Mouse (Mus musculus): ENCODE data around the gene Etv4. TPM values are rescaled to one million over a fixed set of nuclear protein-coding genes. Genes with fewer than 3 reads are reported as not detected.

Gene Etv4
- total and polyA plus RNA-seq, 3 experiments = 2.4 to 3.1 (median 2.4) TPM

- Histone ChIP-seq H3K9ac (ENCODE audit: insufficient read depth, low read depth) (no peak overlapping the region), H3K79me2 (replicated peaks; ENCODE audit: control insufficient read depth, extremely low read depth, insufficient read depth, poor library complexity, severe bottlenecking) (no peaks in the 10 kb centered on the region), H3K4me3 (replicated peaks in 1 of 3; ENCODE audit: low read depth in 2 of 3, low read length in 2 of 3, poor library complexity in 1 of 3) (no peak overlapping the region), H3K9me3 (replicated peaks; ENCODE audit: low read length) (peaks cover 4% of the 10 kb centered on the region), H3K4me2 (ENCODE audit: insufficient read depth, low read depth, poor library complexity, severe bottlenecking) (no peak overlapping the region), H3K27me3 (replicated peaks) (peaks cover 83% of the 10 kb centered on the region), H3K27ac (ENCODE audit: insufficient read depth, low read depth) (no peak overlapping the region), H3K36me3 (replicated peaks in 1 of 2; ENCODE audit: control insufficient read depth in 1 of 2, insufficient read depth in 1 of 2, low read length in 1 of 2) (no peaks in the 10 kb centered on the region), H3K4me1 (ENCODE audit: control insufficient read depth in 1 of 2, insufficient read depth in 2 of 2) (no peaks in the 10 kb centered on the region)
- dilution Hi-C loops (cut with MboI; ENCODE audit: extremely low pct_ligation_motif_present, extremely low pct_unique_long_range_greater_than_20kb, low sequenced_read_pairs) = no loop called here
- DNase-seq (ENCODE audit: extremely low read depth) = no peak
- in situ Hi-C loops (cut with MboI; ENCODE audit: low pct_ligation_motif_present, low pct_unique_long_range_greater_than_20kb, low sequenced_read_pairs) = no loop called here
- TF ChIP-seq TCF12 (IDR thresholded peaks at IDR 0.05; ENCODE audit: low read depth, low read length) = no peak
- no peak for TF ChIP-seq BHLHE40 (IDR thresholded peaks at IDR 0.05; ENCODE audit: low read depth, low read length)
- no peak for TF ChIP-seq CHD1 (IDR thresholded peaks at IDR 0.05; ENCODE audit: low read depth, low read length)
- no peak for TF ChIP-seq ZNF384 (IDR thresholded peaks at IDR 0.05; ENCODE audit: low read depth, low read length)
These were observed 24.1 kb upstream of the Etv4 start for GRCm38 (mm10) chr11:101809060-101809828.

DNA sequence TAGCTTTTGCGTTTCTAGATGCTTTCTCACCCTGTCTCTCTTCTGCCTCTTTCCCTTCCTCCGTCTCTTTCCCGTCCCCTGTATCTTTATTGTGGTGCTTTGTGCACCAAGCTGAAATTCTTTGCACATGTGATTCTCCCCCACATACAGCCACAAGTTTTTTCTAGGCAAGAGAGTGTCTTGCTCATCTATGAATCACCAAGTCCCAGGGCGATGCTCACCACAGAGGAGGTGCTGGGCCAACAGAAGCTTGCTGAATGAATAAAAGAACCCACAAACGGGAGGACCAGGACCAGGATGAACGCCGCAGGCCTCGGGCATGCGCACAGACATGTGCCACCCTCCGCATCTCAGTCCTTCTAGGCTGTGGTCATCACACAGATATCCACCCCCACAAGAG is 22.1 kb upstream of the Etv4 start:
- no peak overlapping the region for H3K4me3 ChIP-seq (replicated peaks in 1 of 3; ENCODE audit: low read depth in 2 of 3, low read length in 2 of 3, poor library complexity in 1 of 3)
- peak; percentile 49; the same call in 1 of the 2 replicates for TF ChIP-seq NRF1 (IDR thresholded peaks at IDR 0.05; ENCODE audit: low read depth, low read length)
- no peak for TF ChIP-seq MAFK (IDR thresholded peaks at IDR 0.05; ENCODE audit: insufficient replicate concordance, low read length)
- H3K9me3 ChIP-seq (replicated peaks; ENCODE audit: low read length) = peaks cover 4% of the 10 kb centered on the region
- H3K27ac ChIP-seq (ENCODE audit: insufficient read depth, low read depth) = no peak overlapping the region
- H3K36me3 ChIP-seq (replicated peaks in 1 of 2; ENCODE audit: control insufficient read depth in 1 of 2, insufficient read depth in 1 of 2, low read length in 1 of 2) = no peaks in the 10 kb centered on the region
- H3K27me3 ChIP-seq (replicated peaks) = peaks cover 72% of the 10 kb centered on the region
- no peaks in the 10 kb centered on the region for H3K79me2 ChIP-seq (replicated peaks; ENCODE audit: control insufficient read depth, extremely low read depth, insufficient read depth, poor library complexity, severe bottlenecking)
- H3K4me2 ChIP-seq (ENCODE audit: insufficient read depth, low read depth, poor library complexity, severe bottlenecking) = no peak overlapping the region
- in situ Hi-C loops (cut with MboI; ENCODE audit: low pct_ligation_motif_present, low pct_unique_long_range_greater_than_20kb, low sequenced_read_pairs) = no loop called here
- no peaks in the 10 kb centered on the region for H3K4me1 ChIP-seq (ENCODE audit: control insufficient read depth in 1 of 2, insufficient read depth in 2 of 2)
- H3K9ac ChIP-seq (ENCODE audit: insufficient read depth, low read depth) = no peak overlapping the region
- dilution Hi-C loops (cut with MboI; ENCODE audit: extremely low pct_ligation_motif_present, extremely low pct_unique_long_range_greater_than_20kb, low sequenced_read_pairs) = no loop called here
- no peak for DNase-seq (ENCODE audit: extremely low read depth)

DNA sequence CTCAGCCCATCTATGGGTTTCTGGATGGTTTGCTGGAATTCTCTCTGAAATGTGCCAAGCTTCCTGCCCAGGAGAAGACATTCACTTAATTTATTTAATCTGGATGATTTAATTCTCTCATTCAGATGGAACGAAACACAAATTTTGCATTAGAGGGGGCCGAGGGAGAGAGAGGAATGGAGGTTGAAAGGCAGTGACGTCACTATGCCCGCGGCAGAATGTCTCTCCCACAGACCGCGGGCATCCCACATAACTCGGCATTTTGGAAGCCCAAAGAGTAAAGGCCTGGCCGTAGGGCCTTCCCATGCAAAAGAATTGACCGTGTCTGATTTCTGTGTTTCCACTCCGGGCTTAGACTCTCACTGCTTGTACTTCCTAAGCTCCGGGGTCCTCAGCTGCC is 21.6 kb upstream of the Etv4 start:
- no peak overlapping the region for H3K9ac ChIP-seq (ENCODE audit: insufficient read depth, low read depth)
- peaks cover 3% of the 10 kb centered on the region for H3K9me3 ChIP-seq (replicated peaks; ENCODE audit: low read length)
- H3K4me3 ChIP-seq (replicated peaks in 1 of 3; ENCODE audit: low read depth in 2 of 3, low read length in 2 of 3, poor library complexity in 1 of 3) = no peak overlapping the region
- dilution Hi-C loops (cut with MboI; ENCODE audit: extremely low pct_ligation_motif_present, extremely low pct_unique_long_range_greater_than_20kb, low sequenced_read_pairs) = no loop called here
- no peaks in the 10 kb centered on the region for H3K79me2 ChIP-seq (replicated peaks; ENCODE audit: control insufficient read depth, extremely low read depth, insufficient read depth, poor library complexity, severe bottlenecking)
- no peak overlapping the region for H3K27ac ChIP-seq (ENCODE audit: insufficient read depth, low read depth)
- TF ChIP-seq TBP (conservative IDR thresholded peaks at IDR 0.05; ENCODE audit: low read depth, low read length) (no peak), IRF4 (IDR thresholded peaks at IDR 0.05; ENCODE audit: low read depth, low read length) (no peak)
- H3K4me1 ChIP-seq (ENCODE audit: control insufficient read depth in 1 of 2, insufficient read depth in 2 of 2) = no peaks in the 10 kb centered on the region
- H3K27me3 ChIP-seq (replicated peaks) = peaks cover 73% of the 10 kb centered on the region
- H3K36me3 ChIP-seq (replicated peaks in 1 of 2; ENCODE audit: control insufficient read depth in 1 of 2, insufficient read depth in 1 of 2, low read length in 1 of 2) = no peaks in the 10 kb centered on the region
- DNase-seq (ENCODE audit: extremely low read depth) = no peak
- in situ Hi-C loops (cut with MboI; ENCODE audit: low pct_ligation_motif_present, low pct_unique_long_range_greater_than_20kb, low sequenced_read_pairs) = no loop called here
- H3K4me2 ChIP-seq (ENCODE audit: insufficient read depth, low read depth, poor library complexity, severe bottlenecking) = no peak overlapping the region
